Mouse (Mus musculus): ENCODE results near the gene Rnh1.

GRCm38 (mm10) chr7:141198121-141198520 lies 25.5 kb upstream of the Rnh1 start:
- TF ChIP-seq CTCF (IDR thresholded peaks at IDR 0.05; ENCODE audit: extremely low read depth, insufficient read length, insufficient replicate concordance, low read depth, low read length) = no peak
- TF ChIP-seq POLR2A (IDR thresholded peaks at IDR 0.05; ENCODE audit: low read depth, low read length) = no peak

Data from small intestine, adult 2 months (tissue).